Mouse (Mus musculus) limb, embryonic 15.5 days (tissue): Measurements from ENCODE around the gene Hdac5. TPM values are rescaled to one million over a fixed set of nuclear protein-coding genes. Genes with fewer than 3 reads are reported as not detected.

ENCODE experiments used
- ATAC-seq: fragments of 200-750 bp; cut with Nextera tagmentation; 2 replicates; pipeline ENCODE4 v1.8.0; 2017; ENCODE audit warnings: low read depth, moderate TSS enrichment; ENCODE audit not compliant: insufficient number of reproducible peaks, low FRiP score, low TSS enrichment
- H3K27ac ChIP-seq: fragments of 300-500 bp; sonication (generic); 2 replicates; pipeline ENCODE4 v1.5.1; 2015; ENCODE audit warnings: moderate library complexity, mild to moderate bottlenecking, inconsistent platforms
- H3K27me3 ChIP-seq: fragments of 300-500 bp; sonication (generic); 2 replicates; pipeline ENCODE4 v1.6.1; 2015; ENCODE audit warnings: inconsistent platforms
- H3K36me3 ChIP-seq: fragments of 300-500 bp; sonication (generic); 2 replicates; pipeline ENCODE4 v1.6.1; 2015; ENCODE audit warnings: inconsistent platforms
- H3K4me1 ChIP-seq: fragments of 300-500 bp; sonication (generic); 2 replicates; pipeline ENCODE4 v1.6.1; 2015; ENCODE audit warnings: inconsistent platforms
- H3K4me2 ChIP-seq: fragments of 300-500 bp; sonication (generic); 2 replicates; pipeline ENCODE4 v1.6.1; 2015; ENCODE audit warnings: mild to moderate bottlenecking, inconsistent platforms
- H3K4me3 ChIP-seq: fragments of 300-500 bp; sonication (generic); 2 replicates; pipeline ENCODE4 v1.5.1; 2015; ENCODE audit warnings: mild to moderate bottlenecking, inconsistent platforms
- H3K9ac ChIP-seq: fragments of 300-500 bp; sonication (generic); 2 replicates; pipeline ENCODE4 v1.6.1; 2015; ENCODE audit warnings: inconsistent platforms
- H3K9me3 ChIP-seq: fragments of 300-500 bp; sonication (generic); 2 replicates; pipeline ENCODE4 v1.6.1; 2016; ENCODE audit warnings: inconsistent platforms
- WGBS: fragments of 180-500 bp; shearing (Covaris S2); methylation state at CpG from one replicate; pipeline ENCODE4 v1.1.7; 2015; 5-methylcytosine and 5-hydroxymethylcytosine counted together
- polyA plus RNA-seq: library from polyadenylated mRNA; unstranded; fragments of >200 nt; fragmentation: Nextera tagmentation; extraction: Ambion mirVana; gene quantifications from 2 replicates; pipeline ENCODE4 v1.2.1, GENCODE M21; 2015

The Hdac5 gene
- 94.1 and 96.7 TPM in 2 replicates for polyA plus RNA-seq

DNA sequence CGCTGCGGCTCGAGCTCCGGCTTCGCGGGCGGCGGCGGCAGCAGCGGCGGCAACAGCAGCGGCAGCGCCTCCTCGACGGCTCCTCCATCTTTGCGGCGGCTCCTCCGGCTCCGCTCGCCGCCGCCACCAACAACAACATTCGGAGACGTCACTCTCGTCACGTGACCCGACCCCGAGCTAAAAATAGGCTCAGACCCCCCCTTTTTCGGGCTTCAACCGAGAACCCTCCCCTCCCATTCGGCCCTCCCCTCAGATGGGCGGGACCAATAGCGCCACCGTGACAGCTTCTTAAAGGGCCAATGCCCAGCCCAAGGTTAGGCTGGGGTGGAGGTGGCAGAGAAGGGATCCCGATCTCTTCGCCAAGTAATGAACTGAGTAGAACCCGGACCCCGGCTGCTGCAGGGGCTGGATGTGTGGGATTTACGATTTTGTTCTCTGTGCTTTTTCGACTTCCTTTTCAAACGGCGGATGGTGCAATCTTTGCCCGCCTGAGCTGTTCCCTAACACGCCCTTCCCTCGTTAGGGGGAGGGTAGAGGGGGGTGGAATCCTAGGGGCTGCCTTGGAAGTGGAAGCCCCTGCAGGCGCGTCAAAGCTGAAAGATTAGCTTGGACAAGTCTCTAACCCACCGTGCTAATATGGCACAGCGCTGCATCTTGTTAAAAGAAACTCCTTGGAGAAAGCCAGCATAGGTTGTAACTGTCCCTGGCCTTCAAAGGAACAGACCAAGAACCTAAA, at the start of gene Hdac5:
Gene Hdac5, minus strand, starts transcription at position 161 of the 736 bp plus-strand sequence.
- Histone ChIP-seq H3K27me3 (no peaks in the 10 kb centered on the region), H3K36me3 (no peaks in the 10 kb centered on the region), H3K4me1 (peaks cover 42% of the 10 kb centered on the region), H3K4me3 (peak within 1 kb of the TSS; percentile 84), H3K9ac (peak within 1 kb of the TSS; percentile 86), H3K4me2 (peak within 1 kb of the TSS; percentile 75), H3K27ac (peak within 1 kb of the TSS; percentile 86), H3K9me3 (no peaks in the 10 kb centered on the region)
- ATAC-seq: peak; percentile 92
- WGBS: under 1% methylated on average over 49 of the region's 49 CpGs

DNA sequence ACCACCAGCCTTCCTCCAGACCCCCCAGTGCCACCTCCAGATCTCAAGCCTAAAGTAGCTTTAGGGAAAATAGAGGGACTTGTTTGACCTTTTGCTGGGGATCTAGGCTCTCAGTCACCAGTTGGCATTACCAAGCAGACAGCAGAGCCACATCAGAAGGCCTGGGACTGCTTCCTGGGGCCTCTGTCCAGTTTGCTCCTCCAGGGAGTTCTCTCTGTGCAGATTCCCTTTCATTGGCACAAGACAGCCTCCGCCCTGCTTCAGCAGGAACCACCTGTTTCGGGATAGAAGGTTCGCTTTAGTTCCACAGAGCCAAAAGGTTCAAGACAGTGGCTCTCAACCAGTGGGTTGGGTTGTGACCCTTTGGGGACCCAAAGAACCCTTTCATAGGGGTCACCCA, 49.6 kb upstream of the Hdac5 start:
- ATAC-seq: no peak
- 85% methylated on average over 3 of the region's 3 CpGs for WGBS
- no peak overlapping the region for H3K9ac ChIP-seq

DNA sequence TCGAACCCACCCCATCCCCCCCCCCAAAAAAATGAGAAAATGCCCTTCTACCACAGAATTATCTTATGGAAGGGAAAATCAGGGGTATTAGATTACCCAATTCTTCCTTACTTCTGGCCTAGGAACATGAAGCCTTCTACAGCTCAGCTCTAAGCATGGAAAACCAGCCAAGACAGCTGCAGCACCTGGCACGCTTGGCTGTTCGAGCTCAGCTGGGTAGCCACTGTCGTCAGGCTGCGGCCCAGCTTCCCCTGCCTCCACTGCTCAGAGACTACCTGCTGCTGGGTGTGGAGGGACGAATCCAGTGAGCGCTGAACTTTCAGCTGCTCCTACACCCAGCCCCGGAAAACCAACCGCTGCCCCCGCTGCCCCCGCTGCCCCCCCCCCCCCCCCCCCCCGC, 47.8 kb upstream of the Hdac5 start:
- Histone ChIP-seq H3K9me3 (no peaks in the 10 kb centered on the region), H3K27ac (no peak overlapping the region), H3K27me3 (no peaks in the 10 kb centered on the region), H3K4me2 (no peak overlapping the region), H3K4me1 (peaks cover 14% of the 10 kb centered on the region), H3K4me3 (no peak overlapping the region), H3K36me3 (no peaks in the 10 kb centered on the region), H3K9ac (no peak overlapping the region)
- ATAC-seq: no peak
- WGBS: 76% methylated on average over 7 of the region's 12 CpGs

More for the DNA sequence above, 49.6 kb upstream of the Hdac5 start:
- H3K4me3 ChIP-seq: no peak overlapping the region
- H3K4me1 ChIP-seq: peaks cover 14% of the 10 kb centered on the region
- no peaks in the 10 kb centered on the region for H3K36me3 ChIP-seq
- no peak overlapping the region for H3K27ac ChIP-seq
- H3K9me3 ChIP-seq: no peaks in the 10 kb centered on the region
- H3K4me2 ChIP-seq: no peak overlapping the region
- H3K27me3 ChIP-seq: no peaks in the 10 kb centered on the region

DNA sequence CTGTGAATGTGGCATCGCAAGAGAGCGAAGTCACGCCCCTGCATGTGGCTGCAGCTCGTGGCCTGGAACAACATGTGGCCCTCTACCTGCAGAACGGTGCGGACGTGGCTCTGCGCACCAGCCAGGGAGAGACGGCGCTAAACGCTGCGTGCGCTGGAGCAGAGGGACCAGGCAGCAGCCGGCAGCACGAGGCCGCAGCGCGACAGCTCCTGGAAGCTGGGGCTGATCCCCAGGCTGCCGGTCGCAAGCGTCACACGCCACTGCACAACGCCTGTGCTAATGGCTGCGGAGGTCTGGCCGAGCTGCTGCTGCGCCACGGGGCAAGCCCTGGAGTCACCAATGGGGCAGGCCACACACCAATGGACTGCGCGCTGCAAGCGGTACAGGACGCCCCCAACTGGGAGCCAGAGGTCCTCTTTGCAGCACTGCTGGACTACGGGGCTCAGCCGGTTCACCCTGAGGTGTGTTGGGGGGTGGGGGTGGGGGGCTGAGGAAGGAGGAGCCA, 46.5 kb upstream of the Hdac5 start:
- H3K27me3 ChIP-seq: no peaks in the 10 kb centered on the region
- H3K4me1 ChIP-seq: peaks cover 14% of the 10 kb centered on the region
- H3K9ac ChIP-seq: peak overlapping the region; percentile 51
- ATAC-seq: peak; percentile 33; the same call in 1 of the 2 replicates
- peak overlapping the region; percentile 90 for H3K4me2 ChIP-seq
- under 1% methylated on average over 29 of the region's 33 CpGs for WGBS
- peak overlapping the region; percentile 42 for H3K4me3 ChIP-seq
- peak overlapping the region; percentile 51 for H3K27ac ChIP-seq
- H3K36me3 ChIP-seq: no peaks in the 10 kb centered on the region
- H3K9me3 ChIP-seq: no peaks in the 10 kb centered on the region

DNA sequence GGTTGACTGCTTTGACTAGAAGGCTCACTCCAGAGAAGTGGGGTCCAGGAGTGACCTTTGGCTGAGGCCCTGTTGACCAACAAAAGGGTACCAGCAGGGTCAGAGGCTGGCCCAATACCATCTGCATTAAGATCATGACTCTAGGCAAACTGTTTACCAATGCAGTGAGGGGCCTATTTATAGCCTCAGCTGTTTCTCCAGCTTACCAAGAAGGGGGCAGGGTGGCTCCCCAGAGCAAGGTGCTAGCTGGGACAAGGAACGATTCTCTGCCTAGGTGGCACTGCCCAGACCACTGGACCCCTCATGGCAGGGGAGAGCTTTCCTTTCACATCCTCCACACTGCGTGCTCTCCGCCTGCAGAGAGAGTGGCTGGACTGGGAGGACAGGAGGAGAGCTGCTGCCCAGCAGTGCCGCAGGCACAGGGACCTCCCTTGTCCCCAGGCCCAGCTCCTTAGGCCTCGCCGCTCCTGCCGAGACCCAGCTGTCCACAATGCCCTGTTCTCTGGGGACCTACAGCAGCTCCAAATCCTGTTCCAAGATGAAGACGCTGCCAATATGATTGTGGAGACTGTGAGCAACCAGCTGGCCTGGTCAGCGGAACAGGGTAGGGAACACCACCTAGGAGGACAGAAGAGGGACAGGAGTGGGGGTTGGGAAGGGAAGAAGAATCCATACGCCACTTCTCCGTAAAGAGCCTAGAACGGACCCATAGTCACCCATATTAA, 38.7 kb upstream of the Hdac5 start, which contains the start of gene Asb16:
Gene Asb16, plus strand, starts transcription at position 224 of the 725 bp plus-strand sequence.
- ATAC-seq: no peak
- Histone ChIP-seq H3K4me2 (no peak within 1 kb of the TSS), H3K4me3 (no peak within 1 kb of the TSS), H3K4me1 (peaks cover 5% of the 10 kb centered on the region), H3K9ac (no peak within 1 kb of the TSS), H3K27ac (no peak within 1 kb of the TSS), H3K36me3 (no peaks in the 10 kb centered on the region), H3K9me3 (no peaks in the 10 kb centered on the region), H3K27me3 (no peaks in the 10 kb centered on the region)
- whole genome bisulfite sequencing: 89% methylated on average over 12 of the region's 12 CpGs

DNA sequence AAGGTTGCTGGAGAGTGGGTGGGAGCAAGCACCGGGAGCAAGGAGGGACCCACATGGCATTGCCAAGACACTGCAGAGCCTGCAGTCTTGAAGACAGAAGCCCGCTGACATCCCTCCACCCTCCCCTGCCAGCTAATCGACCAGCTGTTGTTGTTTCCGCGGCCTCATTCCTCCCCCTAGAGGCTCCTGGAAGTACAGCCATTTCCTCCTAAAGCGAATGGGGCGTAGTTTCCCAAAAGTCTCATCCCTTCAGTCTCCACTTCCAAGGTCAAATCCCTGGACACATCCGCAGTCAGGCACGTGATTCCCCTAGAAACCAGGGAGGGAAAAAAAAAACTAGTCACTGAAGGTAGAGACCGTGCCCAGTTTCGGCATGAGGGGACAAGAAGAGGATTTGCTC, 37.5 kb upstream of the Hdac5 start:
- Histone ChIP-seq H3K27me3 (no peaks in the 10 kb centered on the region), H3K9ac (no peak overlapping the region), H3K9me3 (no peaks in the 10 kb centered on the region), H3K4me3 (no peak overlapping the region), H3K4me1 (peaks cover 5% of the 10 kb centered on the region), H3K4me2 (0 out of 2 replicates have a peak overlapping the region, but pooled peaks have one; percentile 26), H3K36me3 (peaks cover 3% of the 10 kb centered on the region), H3K27ac (no peak overlapping the region)
- WGBS: 5% methylated on average over 11 of the region's 11 CpGs
- ATAC-seq: 0 out of 2 replicates have a peak, but pooled peaks have one; percentile 48

DNA sequence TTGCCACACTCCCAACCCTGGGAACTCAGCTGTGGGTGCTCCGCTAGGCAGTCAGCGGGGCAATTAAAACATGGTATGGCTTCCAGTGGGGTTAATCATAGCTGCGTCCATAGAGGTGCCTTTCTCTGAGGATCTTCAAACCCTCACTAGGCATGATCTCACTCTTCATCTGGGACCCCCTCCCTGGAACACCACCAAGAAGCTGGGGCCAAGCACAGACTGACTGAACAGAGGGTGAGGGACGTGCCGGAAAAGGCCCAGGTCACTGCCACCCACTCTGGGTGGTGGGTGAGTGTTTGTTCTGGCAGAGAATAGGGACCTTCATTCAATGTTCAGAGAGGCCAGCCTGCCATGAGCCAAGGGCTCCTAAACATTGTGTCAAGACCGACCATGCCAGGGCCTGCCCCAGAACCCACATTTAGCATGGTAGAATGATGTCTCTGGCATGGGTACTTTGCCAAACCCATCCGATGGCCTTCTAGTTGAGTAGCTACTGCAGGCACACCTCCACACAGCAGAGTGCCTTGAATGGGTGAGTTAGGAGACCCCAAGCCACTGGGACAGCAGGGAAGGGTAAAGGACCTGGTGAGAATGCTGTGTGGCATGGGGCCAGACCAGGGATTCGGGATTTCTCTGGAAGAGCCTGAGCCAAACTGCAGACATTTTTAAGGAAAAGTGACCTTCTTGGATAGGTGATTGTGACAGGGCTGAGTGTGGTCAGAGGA, 36.8 kb upstream of the Hdac5 start:
- Histone ChIP-seq H3K4me2 (no peak overlapping the region), H3K9me3 (no peaks in the 10 kb centered on the region), H3K4me1 (peaks cover 5% of the 10 kb centered on the region), H3K4me3 (no peak overlapping the region), H3K27ac (no peak overlapping the region), H3K27me3 (no peaks in the 10 kb centered on the region), H3K9ac (no peak overlapping the region), H3K36me3 (peaks cover 7% of the 10 kb centered on the region)
- WGBS: 85% methylated on average over 8 of the region's 8 CpGs
- no peak for ATAC-seq

DNA sequence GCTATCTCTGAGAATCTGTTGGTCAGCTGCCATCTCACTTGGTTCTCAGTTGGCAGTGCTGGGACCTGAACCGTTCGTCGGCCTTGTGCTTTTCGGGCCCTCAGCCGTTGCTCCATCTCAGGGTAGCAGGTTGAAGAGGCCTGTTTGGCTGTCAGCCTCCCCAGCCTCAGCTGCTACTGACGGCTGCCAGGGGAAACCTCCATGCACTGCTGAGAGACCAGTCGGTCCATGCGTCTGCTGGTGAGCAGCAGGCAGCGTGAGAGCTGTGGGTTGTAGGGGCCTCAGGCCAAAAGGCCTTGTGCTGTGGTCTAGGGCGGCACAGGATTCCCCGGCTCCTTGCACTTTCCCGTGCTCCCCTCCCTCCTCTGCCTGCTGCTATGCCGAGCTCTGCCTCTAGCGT, 35.9 kb upstream of the Hdac5 start:
- Histone ChIP-seq H3K27me3 (no peaks in the 10 kb centered on the region), H3K4me1 (peaks cover 5% of the 10 kb centered on the region), H3K27ac (no peak overlapping the region), H3K36me3 (peaks cover 10% of the 10 kb centered on the region), H3K9ac (no peak overlapping the region), H3K4me3 (no peak overlapping the region), H3K9me3 (no peaks in the 10 kb centered on the region), H3K4me2 (no peak overlapping the region)
- WGBS: 60% methylated on average over 14 of the region's 14 CpGs
- no peak for ATAC-seq

DNA sequence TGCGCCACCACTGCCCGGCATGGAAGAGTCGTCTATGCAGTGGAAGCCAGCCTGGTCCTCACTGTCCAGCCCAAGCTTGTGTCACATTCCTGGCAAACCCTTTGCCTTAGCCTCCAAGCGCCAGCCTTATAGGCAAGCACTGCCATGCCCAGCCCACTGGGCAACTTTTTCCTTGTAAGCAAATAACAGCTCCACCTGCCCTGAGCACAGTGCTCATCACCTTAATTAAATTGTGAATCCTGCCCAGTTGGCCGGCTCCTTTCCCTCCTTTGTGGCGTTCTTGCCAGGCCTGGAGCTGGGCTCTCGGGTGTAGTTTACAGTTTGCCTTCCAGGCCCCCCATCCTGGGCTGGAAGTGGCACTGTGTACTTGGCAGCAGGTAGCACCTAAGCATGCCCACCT, 33.2 kb upstream of the Hdac5 start:
- H3K36me3 ChIP-seq: peaks cover 20% of the 10 kb centered on the region
- H3K4me2 ChIP-seq: no peak overlapping the region
- no peak overlapping the region for H3K27ac ChIP-seq

DNA sequence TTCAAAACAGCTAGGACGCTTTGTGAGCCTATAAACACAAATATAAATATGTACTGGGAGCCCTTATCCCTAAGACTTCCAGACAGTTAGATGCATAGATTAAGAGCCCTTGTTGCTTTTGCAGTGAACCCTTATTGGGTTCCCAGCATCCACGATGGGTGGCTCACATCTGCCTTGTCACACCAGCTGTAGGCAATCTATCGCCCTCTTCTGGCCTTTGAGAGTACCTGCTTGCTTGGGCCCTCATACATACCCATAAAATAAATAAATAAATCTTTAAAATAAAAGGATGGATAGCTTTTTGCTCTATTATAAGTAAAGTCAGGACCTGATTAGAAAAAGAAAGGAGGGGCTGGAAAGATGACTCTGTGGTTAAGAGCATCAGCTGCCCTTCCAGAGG, 28.6 kb upstream of the Hdac5 start:
- Histone ChIP-seq H3K9me3 (no peaks in the 10 kb centered on the region), H3K36me3 (peaks cover 29% of the 10 kb centered on the region), H3K4me3 (no peak overlapping the region), H3K27ac (no peak overlapping the region), H3K4me1 (peaks cover 17% of the 10 kb centered on the region), H3K9ac (no peak overlapping the region), H3K27me3 (no peaks in the 10 kb centered on the region), H3K4me2 (no peak overlapping the region)
- WGBS: 89% methylated on average over 3 of the region's 3 CpGs
- ATAC-seq: no peak

More for the DNA sequence above, 33.2 kb upstream of the Hdac5 start:
- H3K27me3 ChIP-seq: no peaks in the 10 kb centered on the region
- no peak for ATAC-seq
- no peaks in the 10 kb centered on the region for H3K9me3 ChIP-seq
- peaks cover 5% of the 10 kb centered on the region for H3K4me1 ChIP-seq
- no peak overlapping the region for H3K9ac ChIP-seq
- 95% methylated on average over 7 of the region's 7 CpGs for WGBS
- no peak overlapping the region for H3K4me3 ChIP-seq

DNA sequence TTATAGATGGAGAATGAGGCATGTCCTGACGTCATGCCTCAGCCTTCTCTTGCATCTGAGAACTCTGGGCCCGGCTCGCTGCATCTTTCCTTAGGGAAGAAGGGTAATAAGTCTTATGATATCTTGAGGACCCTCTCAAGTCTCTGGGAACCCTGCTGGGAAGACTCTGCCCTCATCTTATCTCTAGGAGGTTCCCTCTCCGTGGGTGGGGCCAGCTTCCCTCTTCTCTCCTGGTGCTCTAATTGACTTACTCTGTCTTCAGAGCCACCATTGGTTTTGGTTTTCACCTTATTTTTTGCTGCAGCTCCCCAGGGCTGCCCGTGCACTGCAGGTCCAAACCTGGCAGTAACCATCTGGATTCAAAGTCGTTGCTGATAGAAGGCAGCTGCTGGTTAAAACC, 28.1 kb upstream of the Hdac5 start:
- no peak for ATAC-seq
- H3K36me3 ChIP-seq: peaks cover 29% of the 10 kb centered on the region

More for the DNA sequence above, 28.1 kb upstream of the Hdac5 start:
- Histone ChIP-seq H3K9ac (peak overlapping the region; percentile 7; the same call in 1 of the 2 replicates), H3K4me3 (no peak overlapping the region), H3K4me1 (peaks cover 17% of the 10 kb centered on the region), H3K9me3 (no peaks in the 10 kb centered on the region), H3K27ac (no peak overlapping the region), H3K27me3 (no peaks in the 10 kb centered on the region), H3K4me2 (no peak overlapping the region)
- 70% methylated on average over 6 of the region's 6 CpGs for WGBS
